Mouse (Mus musculus): ENCODE results near the gene 9130409I23Rik. TPM values are rescaled to one million over a fixed set of nuclear protein-coding genes. Genes with fewer than 3 reads are reported as not detected.

The 9130409I23Rik gene
- polyA plus RNA-seq, 1 experiment from 2014 or later, result 0.53 TPM

GRCm38 (mm10) chr1:181014731-181015500 lies 36.1 kb upstream of the 9130409I23Rik start:
- Histone ChIP-seq H3K9ac (replicated peaks) (no peak overlapping the region), H3K4me1 (ENCODE audit: insufficient read depth) (peaks cover 37% of the 10 kb centered on the region), H3K4me3 (ENCODE audit: low read depth, low read length) (no peak overlapping the region), H3K27me3 (ENCODE audit: insufficient read depth, low read length) (no peaks in the 10 kb centered on the region), H3K4me2 (ENCODE audit: low read depth, low read length) (peak overlapping the region; percentile 16; the same call in 1 of the 2 replicates), H3K36me3 (replicated peaks; ENCODE audit: insufficient read depth, low read length) (no peaks in the 10 kb centered on the region), H3K27ac (ENCODE audit: low read depth) (peak overlapping the region; percentile 83), H3K9me3 (ENCODE audit: low read length) (no peaks in the 10 kb centered on the region)
- 62% methylated on average over 6 of the region's 6 CpGs for WGBS (ENCODE audit: insufficient replicate concordance)
- TF ChIP-seq CTCF (IDR thresholded peaks at IDR 0.05; ENCODE audit: low read depth) (no peak), EP300 (IDR thresholded peaks at IDR 0.05; ENCODE audit: low read depth) (no peak)
- no peak for ATAC-seq
- no peak for DNase-seq

GRCm38 (mm10) chr1:181015558-181015957 lies 35.5 kb upstream of the 9130409I23Rik start:
- Histone ChIP-seq H3K4me3 (ENCODE audit: low read depth, low read length) (no peak overlapping the region), H3K27ac (ENCODE audit: low read depth) (peak overlapping the region; percentile 83), H3K4me2 (ENCODE audit: low read depth, low read length) (peak overlapping the region; percentile 16; the same call in 1 of the 2 replicates), H3K36me3 (replicated peaks; ENCODE audit: insufficient read depth, low read length) (no peaks in the 10 kb centered on the region), H3K9ac (replicated peaks) (no peak overlapping the region), H3K4me1 (ENCODE audit: insufficient read depth) (peaks cover 32% of the 10 kb centered on the region), H3K27me3 (ENCODE audit: insufficient read depth, low read length) (no peaks in the 10 kb centered on the region), H3K9me3 (ENCODE audit: low read length) (no peaks in the 10 kb centered on the region)
- TF ChIP-seq CTCF (IDR thresholded peaks at IDR 0.05; ENCODE audit: low read depth), result no peak
- ATAC-seq, result no peak
- DNase-seq, result peak; percentile 30

- H3K9me3 ChIP-seq (ENCODE audit: low read length), result no peaks in the 10 kb centered on the region
- no peak for DNase-seq
- 72% methylated on average over 4 of the region's 4 CpGs for WGBS (ENCODE audit: insufficient replicate concordance)
- peak overlapping the region; percentile 83 for H3K27ac ChIP-seq (ENCODE audit: low read depth)
- peaks cover 35% of the 10 kb centered on the region for H3K4me1 ChIP-seq (ENCODE audit: insufficient read depth)
- no peaks in the 10 kb centered on the region for H3K27me3 ChIP-seq (ENCODE audit: insufficient read depth, low read length)
- H3K9ac ChIP-seq (replicated peaks), result no peak overlapping the region
- TF ChIP-seq CTCF (IDR thresholded peaks at IDR 0.05; ENCODE audit: low read depth) (no peak), EP300 (IDR thresholded peaks at IDR 0.05; ENCODE audit: low read depth) (no peak)
- H3K4me3 ChIP-seq (ENCODE audit: low read depth, low read length), result no peak overlapping the region
- ATAC-seq, result no peak
- H3K4me2 ChIP-seq (ENCODE audit: low read depth, low read length), result peak overlapping the region; percentile 86
- H3K36me3 ChIP-seq (replicated peaks; ENCODE audit: insufficient read depth, low read length), result no peaks in the 10 kb centered on the region
Observed at GRCm38 (mm10) chr1:181016045-181016444, 35.0 kb upstream of the 9130409I23Rik start.

GRCm38 (mm10) chr1:181016532-181017131 lies 34.4 kb upstream of the 9130409I23Rik start:
- H3K27ac ChIP-seq (ENCODE audit: low read depth), result peak overlapping the region; percentile 83
- ATAC-seq, result peak; percentile 57
- H3K4me2 ChIP-seq (ENCODE audit: low read depth, low read length), result peak overlapping the region; percentile 86

GRCm38 (mm10) chr1:181017212-181017711 lies 33.8 kb upstream of the 9130409I23Rik start:
- Histone ChIP-seq H3K9ac (replicated peaks) (peak overlapping the region; percentile 61), H3K4me3 (ENCODE audit: low read depth, low read length) (peak overlapping the region; percentile 54), H3K4me2 (ENCODE audit: low read depth, low read length) (peak overlapping the region; percentile 86), H3K9me3 (ENCODE audit: low read length) (no peaks in the 10 kb centered on the region), H3K4me1 (ENCODE audit: insufficient read depth) (peaks cover 35% of the 10 kb centered on the region), H3K27ac (ENCODE audit: low read depth) (peak overlapping the region; percentile 83), H3K36me3 (replicated peaks; ENCODE audit: insufficient read depth, low read length) (no peaks in the 10 kb centered on the region), H3K27me3 (ENCODE audit: insufficient read depth, low read length) (no peaks in the 10 kb centered on the region)
- DNase-seq, result peak; percentile 91
- TF ChIP-seq EP300 (IDR thresholded peaks at IDR 0.05; ENCODE audit: low read depth) (no peak), CTCF (IDR thresholded peaks at IDR 0.05; ENCODE audit: low read depth) (no peak)
- ATAC-seq, result peak; percentile 73
- WGBS (ENCODE audit: insufficient replicate concordance), result under 1% methylated on average over 22 of the region's 22 CpGs

More at GRCm38 (mm10) chr1:181016532-181017131, 34.4 kb upstream of the 9130409I23Rik start:
- H3K9me3 ChIP-seq (ENCODE audit: low read length), result no peaks in the 10 kb centered on the region
- H3K36me3 ChIP-seq (replicated peaks; ENCODE audit: insufficient read depth, low read length), result no peaks in the 10 kb centered on the region
- no peaks in the 10 kb centered on the region for H3K27me3 ChIP-seq (ENCODE audit: insufficient read depth, low read length)
- DNase-seq, result peak; percentile 70
- peaks cover 35% of the 10 kb centered on the region for H3K4me1 ChIP-seq (ENCODE audit: insufficient read depth)
- TF ChIP-seq EP300 (IDR thresholded peaks at IDR 0.05; ENCODE audit: low read depth) (no peak), CTCF (IDR thresholded peaks at IDR 0.05; ENCODE audit: low read depth) (no peak)
- H3K9ac ChIP-seq (replicated peaks), result peak overlapping the region; percentile 61
- H3K4me3 ChIP-seq (ENCODE audit: low read depth, low read length), result peak overlapping the region; percentile 54
- 4% methylated on average over 21 of the region's 21 CpGs for WGBS (ENCODE audit: insufficient replicate concordance)

- H3K27ac ChIP-seq (ENCODE audit: low read depth), result no peak overlapping the region
Observed at GRCm38 (mm10) chr1:181017890-181018420, 33.1 kb upstream of the 9130409I23Rik start.

More at GRCm38 (mm10) chr1:181017890-181018420, 33.1 kb upstream of the 9130409I23Rik start:
- TF ChIP-seq CTCF (IDR thresholded peaks at IDR 0.05; ENCODE audit: low read depth) (no peak), EP300 (IDR thresholded peaks at IDR 0.05; ENCODE audit: low read depth) (no peak)
- ATAC-seq (no peak), DNase-seq (no peak)
- no peak overlapping the region for H3K9ac ChIP-seq (replicated peaks)
- H3K9me3 ChIP-seq (ENCODE audit: low read length), result no peaks in the 10 kb centered on the region
- H3K4me1 ChIP-seq (ENCODE audit: insufficient read depth), result peaks cover 35% of the 10 kb centered on the region
- no peak overlapping the region for H3K4me3 ChIP-seq (ENCODE audit: low read depth, low read length)
- H3K27me3 ChIP-seq (ENCODE audit: insufficient read depth, low read length), result no peaks in the 10 kb centered on the region
- no peaks in the 10 kb centered on the region for H3K36me3 ChIP-seq (replicated peaks; ENCODE audit: insufficient read depth, low read length)
- 74% methylated on average over 13 of the region's 13 CpGs for WGBS (ENCODE audit: insufficient replicate concordance)
- no peak overlapping the region for H3K4me2 ChIP-seq (ENCODE audit: low read depth, low read length)

Measured in liver, postnatal 0 days (tissue).